Mouse (Mus musculus): ENCODE data around the gene Mpz.

GRCm38 (mm10) chr1:171184314-171184713 is 33.8 kb downstream of the Mpz start:
- TF ChIP-seq CTCF (IDR thresholded peaks at IDR 0.05; ENCODE audit: insufficient read depth, low read length) (peak; percentile 44; the same call in 1 of the 2 replicates), POLR2A (IDR thresholded peaks at IDR 0.05; ENCODE audit: borderline replicate concordance, extremely low read depth, low read depth, low read length) (no peak)
